Mouse (Mus musculus): Measurements from ENCODE around the gene Alg11.

Alg11 gene

GRCm38 (mm10) chr8:22060446-22060889, at the start of gene Alg11:
Alg11 (plus strand) TSS chr8:22060721.
- DNase-seq (ENCODE audit: low spot score in 2 of 2): peak; percentile 92 to 97

- no peak for DNase-seq (ENCODE audit: low spot score in 2 of 2)
Observed at GRCm38 (mm10) chr8:22013034-22013707, 47.4 kb upstream of the Alg11 start.

- DNase-seq (ENCODE audit: low spot score in 2 of 2): no peak
Observed at GRCm38 (mm10) chr8:22017731-22018130, 42.8 kb upstream of the Alg11 start.

GRCm38 (mm10) chr8:22019498-22019897, 41.0 kb upstream of the Alg11 start:
- DNase-seq (ENCODE audit: low spot score in 2 of 2): no peak

- DNase-seq (ENCODE audit: low spot score in 2 of 2): no peak
Observed at GRCm38 (mm10) chr8:22022244-22022643, 38.3 kb upstream of the Alg11 start.

DNA sequence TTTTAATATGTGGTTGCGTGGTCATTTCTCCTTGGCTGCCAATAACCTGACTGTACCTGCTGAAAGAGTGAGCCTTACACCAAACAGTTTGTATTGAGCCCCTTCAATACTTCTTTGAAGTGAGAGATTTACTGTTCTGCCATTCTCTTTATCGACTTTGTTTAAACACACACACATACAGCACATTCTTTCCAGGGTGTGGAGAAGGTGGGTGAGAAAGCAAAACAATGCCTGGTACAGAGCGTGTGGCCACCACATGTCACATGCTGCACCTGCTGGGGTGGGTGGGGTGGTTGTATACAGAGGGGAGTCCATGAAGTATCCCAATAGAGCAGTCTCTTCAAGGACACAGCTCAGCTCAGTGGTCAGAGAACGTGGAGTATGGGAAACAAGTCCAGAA, 35.3 kb upstream of the Alg11 start:
- no peak for DNase-seq (ENCODE audit: low spot score in 2 of 2)

DNA sequence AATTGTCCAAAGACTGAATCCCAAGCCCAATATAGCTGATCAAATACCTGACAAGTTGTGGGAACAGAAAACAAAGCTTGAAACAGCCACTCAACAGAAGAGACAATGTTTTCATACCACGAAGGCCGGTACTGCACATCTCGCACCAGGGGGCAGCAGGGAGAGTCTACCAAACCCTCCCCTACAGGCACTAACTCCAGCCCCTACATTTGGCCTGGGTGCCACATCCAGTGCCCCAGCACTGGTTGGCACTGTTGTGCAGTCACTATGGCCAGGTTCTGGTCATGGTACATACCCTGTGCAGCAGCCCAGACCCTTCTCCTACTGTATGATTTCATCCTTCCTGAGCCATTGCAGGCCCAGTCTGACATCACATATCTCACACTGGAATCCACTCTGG, 31.5 kb upstream of the Alg11 start:
- no peak for DNase-seq (ENCODE audit: low spot score in 2 of 2)

GRCm38 (mm10) chr8:22030990-22031389, 29.5 kb upstream of the Alg11 start:
- DNase-seq (ENCODE audit: low spot score in 2 of 2): no peak

DNA sequence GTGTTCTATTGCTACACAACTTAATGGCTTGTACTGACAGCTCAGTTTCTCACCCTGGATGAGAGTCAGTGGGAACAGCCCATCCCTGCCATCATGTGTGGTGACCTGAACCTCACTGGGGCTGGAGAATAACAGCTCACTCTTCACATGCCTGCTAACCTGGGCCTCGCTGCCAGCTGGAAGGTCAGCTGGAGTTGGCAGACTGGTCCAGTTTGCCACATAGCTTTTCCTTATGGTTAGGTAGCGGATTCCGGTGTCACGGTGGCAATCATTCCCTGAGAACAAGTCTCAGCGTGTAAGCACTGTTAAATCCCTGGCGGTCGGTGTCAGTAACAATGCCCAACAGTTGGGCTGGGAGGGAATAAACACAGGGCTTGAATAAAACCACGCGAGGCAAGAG, 24.4 kb upstream of the Alg11 start:
- no peak for DNase-seq (ENCODE audit: low spot score in 2 of 2)

DNA sequence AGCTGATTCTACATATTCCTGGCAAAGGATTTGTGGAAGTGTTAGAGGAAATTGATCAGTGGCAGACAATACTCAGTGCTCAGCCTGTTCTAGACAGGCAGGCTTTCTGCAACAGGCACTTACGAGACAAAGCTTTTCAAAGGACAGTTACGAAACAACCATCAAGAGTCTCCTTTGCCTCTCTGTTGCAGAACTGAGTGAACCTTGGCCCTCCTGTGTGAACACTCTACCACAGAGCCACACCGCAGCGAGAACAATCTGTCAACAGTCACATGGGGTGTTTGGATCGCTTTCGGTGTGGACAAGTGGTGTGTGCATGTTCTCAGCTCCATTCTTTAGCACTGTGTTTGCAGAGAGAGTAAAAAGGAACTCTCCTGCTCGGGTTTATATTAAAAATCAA, 23.5 kb upstream of the Alg11 start:
- no peak for DNase-seq (ENCODE audit: low spot score in 2 of 2)

DNA sequence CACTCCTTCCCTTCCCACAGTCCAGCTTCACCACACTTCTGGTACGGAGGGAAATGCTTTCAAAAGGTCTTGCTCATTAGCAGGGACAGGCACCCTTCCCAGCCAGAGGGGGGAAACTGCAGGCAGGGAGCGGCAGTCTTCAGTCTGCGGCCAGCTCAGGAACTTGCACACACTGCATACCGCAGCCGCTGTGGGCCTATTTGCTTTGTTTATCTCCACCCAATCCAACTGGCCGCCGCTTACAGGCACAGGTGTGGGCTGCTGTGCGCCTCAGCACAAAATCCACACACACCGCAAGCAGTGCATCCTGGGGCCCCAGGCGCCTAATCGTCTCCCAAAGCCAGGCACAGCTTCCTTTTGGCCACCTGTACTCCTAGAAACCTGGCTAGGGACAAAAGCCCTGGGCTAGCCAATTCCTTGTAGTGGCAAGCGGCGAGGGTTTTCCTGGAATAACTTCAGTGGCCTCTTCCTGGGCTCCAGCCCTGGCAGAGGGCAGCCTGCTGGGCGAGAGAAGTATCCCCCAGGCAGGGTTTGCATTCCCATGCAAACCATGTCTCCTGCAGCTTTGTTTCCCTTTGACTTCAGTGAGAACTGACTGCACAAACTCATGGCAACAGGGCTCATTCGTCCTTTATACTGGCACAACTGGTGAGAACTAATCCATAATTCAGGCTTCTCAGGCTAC, 20.9 kb upstream of the Alg11 start:
- DNase-seq (ENCODE audit: low spot score in 2 of 2): no peak

GRCm38 (mm10) chr8:22040153-22040509, 20.4 kb upstream of the Alg11 start:
- DNase-seq (ENCODE audit: low spot score in 2 of 2): no peak

- no peak for DNase-seq (ENCODE audit: low spot score in 2 of 2)
Observed at GRCm38 (mm10) chr8:22042515-22042914, 18.0 kb upstream of the Alg11 start.

GRCm38 (mm10) chr8:22043706-22044105, 16.8 kb upstream of the Alg11 start:
- no peak for DNase-seq (ENCODE audit: low spot score in 2 of 2)

GRCm38 (mm10) chr8:22047699-22048464, 12.6 kb upstream of the Alg11 start:
- no peak for DNase-seq (ENCODE audit: low spot score in 2 of 2)

GRCm38 (mm10) chr8:22054674-22055491, 5.6 kb upstream of the Alg11 start:
- DNase-seq (ENCODE audit: low spot score in 2 of 2): no peak

GRCm38 (mm10) chr8:22055492-22055877, 5.0 kb upstream of the Alg11 start:
- no peak for DNase-seq (ENCODE audit: low spot score in 2 of 2)

DNA sequence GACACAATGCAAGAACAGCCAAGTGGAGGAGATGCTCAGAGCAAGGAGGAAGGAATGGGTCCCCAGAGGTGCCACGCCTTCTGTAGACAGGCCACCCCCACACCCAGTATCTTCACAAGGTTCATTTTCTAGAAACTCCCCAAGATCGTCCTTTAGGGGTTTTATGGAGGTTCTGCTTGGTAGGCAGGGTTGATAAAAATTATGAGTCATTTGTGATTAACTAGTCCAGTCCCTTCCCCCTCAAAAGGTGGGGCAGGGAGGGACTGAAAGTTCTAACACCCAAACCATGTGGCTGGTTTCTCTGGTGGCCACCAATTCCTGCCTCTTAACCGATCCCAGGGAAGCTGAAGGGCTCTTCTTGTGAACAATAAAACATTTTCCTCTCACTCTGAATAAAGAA, 3.7 kb upstream of the Alg11 start:
- no peak for DNase-seq (ENCODE audit: low spot score in 2 of 2)

DNA sequence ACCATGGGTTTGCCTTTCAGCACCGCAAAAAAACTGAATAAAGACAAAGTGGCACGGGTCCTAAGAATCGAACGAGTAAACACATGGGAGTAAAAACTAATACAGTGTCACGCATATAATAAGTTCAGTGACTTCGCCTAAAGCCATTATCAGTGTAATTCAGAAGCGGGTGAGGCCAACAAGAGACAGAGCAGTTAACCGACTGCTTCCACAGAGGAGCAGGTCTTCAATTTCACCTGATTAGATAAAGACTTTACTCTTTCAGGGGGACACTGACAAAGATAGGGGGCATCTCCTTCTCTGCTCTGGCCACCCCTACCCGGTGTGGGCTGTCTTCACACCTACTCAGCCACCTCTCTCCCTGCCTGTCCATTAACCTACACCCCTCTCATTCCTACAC, 2.2 kb upstream of the Alg11 start:
- DNase-seq (ENCODE audit: low spot score in 2 of 2): no peak

DNA sequence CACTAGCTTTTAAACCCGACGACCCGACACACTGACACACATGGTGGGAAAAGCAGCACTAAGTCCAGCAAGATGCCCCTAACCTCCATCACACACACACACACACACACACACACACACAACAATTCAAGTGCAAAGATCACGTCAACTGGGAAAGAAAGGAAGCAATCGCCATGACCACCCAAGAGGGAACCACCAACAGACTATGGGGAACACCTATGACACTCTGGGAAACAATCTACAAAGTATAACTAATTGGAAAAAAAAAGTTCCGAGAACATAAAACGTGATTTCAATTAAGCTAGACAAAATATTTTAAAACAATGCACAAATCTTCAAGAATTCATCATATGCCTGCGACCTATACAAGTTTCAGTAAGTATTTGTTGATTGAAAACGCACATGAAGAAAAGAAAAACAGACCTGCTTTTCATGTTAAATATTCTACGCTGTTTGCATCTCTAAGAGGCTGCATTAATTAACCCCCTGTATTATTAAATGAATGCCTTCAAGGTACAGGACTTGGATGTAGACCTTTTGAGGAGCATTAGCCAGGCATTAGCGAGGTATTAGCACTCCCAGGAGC, 1.3 kb upstream of the Alg11 start:
- DNase-seq (ENCODE audit: low spot score in 2 of 2): no peak

- DNase-seq (ENCODE audit: low spot score in 2 of 2): no peak
Observed at GRCm38 (mm10) chr8:22059821-22060445, 588 bp upstream of the Alg11 start, which contains the start of gene Atp7b. Atp7b (minus strand) TSS chr8:22060305.

Measured in frontal cortex, postnatal 36 days (tissue).